Mouse (Mus musculus) testis, postnatal 10 days (tissue): ENCODE data around the gene Cbx5.

Source experiments
- DNase-seq: peaks from one replicate; pipeline ENCODE4 v3.0.0; 2021; ENCODE audit warnings: low spot score

Cbx5 gene

DNA sequence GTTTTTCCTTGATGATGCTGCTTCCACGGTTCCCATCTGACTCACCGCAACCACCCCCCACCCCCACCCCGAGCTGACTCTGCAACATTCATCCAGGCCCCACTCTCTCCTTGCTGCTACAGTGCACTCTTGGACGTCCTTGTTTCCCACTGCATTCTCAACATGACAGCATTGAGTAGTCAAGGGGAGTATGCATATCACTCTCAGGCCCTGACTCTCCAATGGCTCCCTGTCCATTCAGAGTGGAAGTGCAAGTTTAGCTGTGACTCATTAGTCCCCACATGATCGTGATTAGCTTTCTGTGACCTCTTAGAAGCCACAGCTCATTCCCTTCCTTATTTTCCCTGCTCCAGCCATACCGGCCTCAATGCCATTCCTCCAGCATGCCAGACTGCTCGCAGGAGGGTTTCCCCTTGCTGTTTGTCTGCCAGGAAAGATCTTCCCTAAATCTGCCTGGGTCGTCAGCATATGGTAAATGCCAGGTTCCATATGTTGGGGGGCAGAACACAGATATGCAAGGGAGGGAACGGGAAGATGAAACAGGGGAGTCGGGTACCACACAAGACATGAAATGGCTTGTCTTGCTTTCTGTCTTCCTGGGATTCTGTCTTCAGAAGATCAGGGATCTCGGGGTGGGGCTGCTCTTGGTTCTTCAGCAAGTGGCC, 93.8 kb downstream of the Cbx5 start:
- DNase-seq, result no peak

DNA sequence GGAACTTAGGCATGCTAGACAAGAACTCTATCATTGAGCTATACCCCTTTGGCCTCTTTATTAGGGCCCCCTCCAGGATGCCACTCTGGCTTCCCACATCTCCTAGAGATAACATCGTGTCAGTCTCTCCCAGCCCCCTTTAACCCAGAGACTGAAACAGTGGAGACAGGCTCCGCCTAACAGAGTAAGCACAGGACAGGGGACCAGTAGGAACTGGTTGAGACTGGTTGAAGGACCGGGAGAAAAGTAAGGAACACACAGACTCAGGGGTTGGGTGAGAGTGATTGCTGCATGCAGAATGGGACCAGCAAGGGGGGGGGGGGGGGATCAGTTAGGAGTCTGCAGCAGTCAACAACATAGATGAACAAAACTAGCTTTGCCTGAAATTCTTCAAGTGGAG, 95.4 kb downstream of the Cbx5 start:
- DNase-seq, result no peak
